Mouse (Mus musculus) megakaryocyte progenitor cell, adult 5-6 weeks (primary cell): ENCODE data around the gene Eci3. TPM values are rescaled to one million over a fixed set of nuclear protein-coding genes. Genes with fewer than 3 reads are reported as not detected.

Experiments used
- ATAC-seq: replicated peaks from 2 replicates; pipeline ENCODE4 v1.8.0; 2016; ENCODE audit warnings: mild to moderate bottlenecking, moderate TSS enrichment, inconsistent platforms; ENCODE audit not compliant: poor library complexity
- total RNA-seq, 2 experiments: library from RNA; stranded (forward) in 1 of 2; stranded (reverse) in 1 of 2; fragments of 157-497, 149-512 nt in 1 of 2; fragments of 200-1000 nt in 1 of 2; gene quantifications; 2 replicates each; pipeline versions ENCODE4 v1.2.3 to v1.2.4; 2015 to 2017

Gene Eci3
- total RNA-seq, 2 experiments from 2014 or later = not detected

GRCm38 (mm10) chr13:34942370-34942769 is 21.2 kb downstream of the Eci3 start:
- no peak for ATAC-seq

GRCm38 (mm10) chr13:34934931-34935644 is 28.5 kb downstream of the Eci3 start:
- ATAC-seq = no peak

GRCm38 (mm10) chr13:34924210-34924609 is 39.4 kb downstream of the Eci3 start, which contains the start of the genes Fam217a and 4933417A18Rik:
TSS of gene Fam217a (minus strand) at chr13:34924310.
TSS of gene 4933417A18Rik (plus strand) at chr13:34924409.
- ATAC-seq = no peak

GRCm38 (mm10) chr13:34916520-34917167 is 47.0 kb downstream of the Eci3 start:
- ATAC-seq = peak; percentile 14; the same call in 1 of the 2 replicates

GRCm38 (mm10) chr13:34914614-34915013 is 49.0 kb downstream of the Eci3 start:
- ATAC-seq = peak; percentile 58

Other genes with a start within 250 kb of the Eci3 start
- not detected in 2 replicates for gene Fam50b, start 229.0 kb downstream of the Eci3 start, total RNA-seq (2015)
- not detected in 2 replicates for gene Fam50b, start 229.0 kb downstream of the Eci3 start, total RNA-seq (2017)
- 98.4 and 106 TPM in 2 replicates for gene Prpf4b, start 88.5 kb downstream of the Eci3 start, total RNA-seq (2015)
- 121 and 170 TPM in 2 replicates for gene Prpf4b, start 88.5 kb downstream of the Eci3 start, total RNA-seq (2017)
- gene Fam217a, start 39.5 kb downstream of the Eci3 start, total RNA-seq (2015) = 0.22 TPM in 1 of 2 replicates, not detected in the other
- gene Fam217a, start 39.5 kb downstream of the Eci3 start, total RNA-seq (2017) = not detected in 2 replicates
- gene 4933417A18Rik, start 39.4 kb downstream of the Eci3 start, total RNA-seq (2015) = not detected in 2 replicates
- not detected in 2 replicates for gene 4933417A18Rik, start 39.4 kb downstream of the Eci3 start, total RNA-seq (2017)
- gene Eci2, start 63.3 kb upstream of the Eci3 start, total RNA-seq (2015) = 83.3 and 94.2 TPM in 2 replicates
- 51.2 and 69.3 TPM in 2 replicates for gene Eci2, start 63.3 kb upstream of the Eci3 start, total RNA-seq (2017)